Mouse (Mus musculus): ENCODE results near the gene Fa2h. TPM values are rescaled to one million over a fixed set of nuclear protein-coding genes. Genes with fewer than 3 reads are reported as not detected.

The Fa2h gene
- 0.14 TPM in 1 of 2 replicates, not detected in the other for polyA plus RNA-seq (2015; fragmentation: Nextera tagmentation; extraction: Ambion mirVana)

GRCm38 (mm10) chr8:111393391-111394363, at the start of gene Fa2h:
TSS of gene Fa2h (minus strand) at chr8:111393824.

DNA sequence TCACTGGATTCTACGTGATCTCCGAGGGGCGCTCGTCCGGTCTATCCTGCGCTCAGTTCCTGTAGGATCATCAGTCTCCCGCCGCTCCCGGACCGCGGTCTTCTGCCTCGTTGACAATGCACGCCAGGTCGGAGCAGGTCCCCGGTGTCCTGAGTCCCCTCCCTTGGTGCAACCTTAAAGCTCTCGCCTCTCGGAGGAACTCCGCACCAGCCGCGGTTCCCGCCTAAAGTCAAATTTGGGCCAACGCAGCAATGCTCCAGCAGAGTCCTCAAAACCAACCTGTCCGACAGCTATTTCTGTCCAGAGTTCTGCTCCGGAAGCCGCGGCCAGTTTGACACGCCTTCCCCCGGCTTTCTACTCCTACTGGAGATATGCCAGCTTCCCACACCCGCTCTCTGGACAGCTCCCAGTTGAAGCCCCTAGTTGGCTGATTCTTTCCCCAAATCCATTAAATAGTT, 55.7 kb downstream of the Fa2h start, which contains the start of gene Mlkl:
Gene Mlkl (minus strand): TSS at position 288 of the 458 bp plus-strand sequence.

GRCm38 (mm10) chr8:111299821-111300568, 93.6 kb downstream of the Fa2h start, which contains the start of gene Rfwd3:
TSS of gene Rfwd3 (minus strand) at chr8:111300222.

Other genes with a start within 250 kb of the Fa2h start
- gene Glg1, start 134.6 kb downstream of the Fa2h start, polyA plus RNA-seq (2015; fragmentation: Nextera tagmentation; extraction: Ambion mirVana): 43.6 and 59.6 TPM in 2 replicates
- 17.4 and 30.0 TPM in 2 replicates for gene Rfwd3, start 93.6 kb downstream of the Fa2h start, polyA plus RNA-seq (2015; fragmentation: Nextera tagmentation; extraction: Ambion mirVana)
- 8.9 and 19.6 TPM in 2 replicates for gene Mlkl, start 55.6 kb downstream of the Fa2h start, polyA plus RNA-seq (2015; fragmentation: Nextera tagmentation; extraction: Ambion mirVana)
- gene Wdr59, start 128.3 kb upstream of the Fa2h start, polyA plus RNA-seq (2015; fragmentation: Nextera tagmentation; extraction: Ambion mirVana): 3.1 and 4.4 TPM in 2 replicates
- 26.8 and 27.8 TPM in 2 replicates for gene Znrf1, start 142.3 kb upstream of the Fa2h start, polyA plus RNA-seq (2015; fragmentation: Nextera tagmentation; extraction: Ambion mirVana)
- 6.5 and 18.2 TPM in 2 replicates for gene Ldhd, start 236.6 kb upstream of the Fa2h start, polyA plus RNA-seq (2015; fragmentation: Nextera tagmentation; extraction: Ambion mirVana)
- 13.1 and 15.6 TPM in 2 replicates for gene Zfp1, start 249.6 kb upstream of the Fa2h start, polyA plus RNA-seq (2015; fragmentation: Nextera tagmentation; extraction: Ambion mirVana)

All from adrenal gland, postnatal 0 days (tissue).